Mouse (Mus musculus): Measurements from ENCODE around the gene Fgfr2. TPM values are rescaled to one million over a fixed set of nuclear protein-coding genes. Genes with fewer than 3 reads are reported as not detected.
A peak's percentile ranks its signal among the peaks of the same experiment; 100 is the strongest.

Fgfr2 gene
- polyA plus RNA-seq, 1 experiment: 14.8 TPM

GRCm38 (mm10) chr7:131881876-131882615 is 1241.1 kb downstream of the Fgfr2 start:
- no peaks in the 10 kb centered on the region for H3K27me3 ChIP-seq (replicated peaks; ENCODE audit: control insufficient read depth, insufficient read depth, low read length)
- 67% methylated on average over 5 of the region's 5 CpGs for WGBS
- H3K4me3 ChIP-seq (ENCODE audit: insufficient read depth, low read depth, low read length): no peak overlapping the region
- DNase-seq: peak; percentile 53
- no peaks in the 10 kb centered on the region for H3K4me1 ChIP-seq (ENCODE audit: control insufficient read depth, insufficient read depth, low read length)
- H3K27ac ChIP-seq (ENCODE audit: insufficient read depth, low read depth, low read length): no peak overlapping the region
- no peaks in the 10 kb centered on the region for H3K36me3 ChIP-seq (ENCODE audit: control insufficient read depth, insufficient read depth, low read length)
- TF ChIP-seq CTCF (conservative IDR thresholded peaks at IDR 0.05; ENCODE audit: insufficient read depth, insufficient read length, low read depth, low read length): peak; percentile 95
- no peak for TF ChIP-seq POLR2A (IDR thresholded peaks at IDR 0.05; ENCODE audit: low read depth, low read length)

GRCm38 (mm10) chr7:131880150-131880549 is 1243.0 kb downstream of the Fgfr2 start:
- no peak overlapping the region for H3K4me3 ChIP-seq (ENCODE audit: insufficient read depth, low read depth, low read length)
- H3K27ac ChIP-seq (ENCODE audit: insufficient read depth, low read depth, low read length): no peak overlapping the region
- TF ChIP-seq POLR2A (IDR thresholded peaks at IDR 0.05; ENCODE audit: low read depth, low read length) (no peak), CTCF (conservative IDR thresholded peaks at IDR 0.05; ENCODE audit: insufficient read depth, insufficient read length, low read depth, low read length) (no peak)
- DNase-seq: no peak
- 89% methylated on average over 5 of the region's 5 CpGs for WGBS
- H3K36me3 ChIP-seq (ENCODE audit: control insufficient read depth, insufficient read depth, low read length): no peaks in the 10 kb centered on the region
- no peaks in the 10 kb centered on the region for H3K27me3 ChIP-seq (replicated peaks; ENCODE audit: control insufficient read depth, insufficient read depth, low read length)
- no peaks in the 10 kb centered on the region for H3K4me1 ChIP-seq (ENCODE audit: control insufficient read depth, insufficient read depth, low read length)

DNA sequence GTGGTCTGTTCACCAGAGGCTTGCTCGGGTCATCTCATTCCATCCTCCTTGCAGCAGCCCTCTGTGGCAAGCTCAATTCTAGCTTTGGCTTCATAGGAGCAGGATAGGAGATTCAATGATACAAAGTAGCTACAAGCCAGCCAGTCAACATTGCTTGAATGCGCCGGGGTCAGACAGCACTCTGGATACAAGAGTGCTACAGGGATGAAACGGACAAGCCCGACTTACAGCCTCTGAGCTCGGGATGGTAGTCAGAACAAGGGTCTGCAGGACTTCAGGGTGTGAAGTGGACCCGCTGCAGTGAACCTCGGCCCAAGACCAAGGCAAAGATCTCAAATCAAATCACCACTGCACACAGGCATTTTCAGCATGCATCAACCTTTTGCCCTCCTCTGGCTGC is 1244.3 kb downstream of the Fgfr2 start:
- H3K27me3 ChIP-seq (replicated peaks; ENCODE audit: control insufficient read depth, insufficient read depth, low read length): no peaks in the 10 kb centered on the region
- 54% methylated on average over 8 of the region's 8 CpGs for WGBS
- no peaks in the 10 kb centered on the region for H3K4me1 ChIP-seq (ENCODE audit: control insufficient read depth, insufficient read depth, low read length)
- no peak for DNase-seq
- H3K27ac ChIP-seq (ENCODE audit: insufficient read depth, low read depth, low read length): no peak overlapping the region
- no peak overlapping the region for H3K4me3 ChIP-seq (ENCODE audit: insufficient read depth, low read depth, low read length)
- TF ChIP-seq CTCF (conservative IDR thresholded peaks at IDR 0.05; ENCODE audit: insufficient read depth, insufficient read length, low read depth, low read length) (no peak), POLR2A (IDR thresholded peaks at IDR 0.05; ENCODE audit: low read depth, low read length) (no peak)
- no peaks in the 10 kb centered on the region for H3K36me3 ChIP-seq (ENCODE audit: control insufficient read depth, insufficient read depth, low read length)

- Histone ChIP-seq H3K4me1 (ENCODE audit: control insufficient read depth, insufficient read depth, low read length) (no peaks in the 10 kb centered on the region), H3K27ac (ENCODE audit: insufficient read depth, low read depth, low read length) (no peak overlapping the region), H3K4me3 (ENCODE audit: insufficient read depth, low read depth, low read length) (no peak overlapping the region), H3K27me3 (replicated peaks; ENCODE audit: control insufficient read depth, insufficient read depth, low read length) (no peaks in the 10 kb centered on the region), H3K36me3 (ENCODE audit: control insufficient read depth, insufficient read depth, low read length) (no peaks in the 10 kb centered on the region)
- no peak for TF ChIP-seq POLR2A (IDR thresholded peaks at IDR 0.05; ENCODE audit: low read depth, low read length)
- no peak for TF ChIP-seq CTCF (conservative IDR thresholded peaks at IDR 0.05; ENCODE audit: insufficient read depth, insufficient read length, low read depth, low read length)
- DNase-seq: no peak
These were observed 1262.0 kb downstream of the Fgfr2 start for GRCm38 (mm10) chr7:131861157-131861556.

- Histone ChIP-seq H3K36me3 (ENCODE audit: control insufficient read depth, insufficient read depth, low read length) (no peaks in the 10 kb centered on the region), H3K27ac (ENCODE audit: insufficient read depth, low read depth, low read length) (no peak overlapping the region), H3K27me3 (replicated peaks; ENCODE audit: control insufficient read depth, insufficient read depth, low read length) (no peaks in the 10 kb centered on the region; the same call in 1 of the 2 replicates), H3K4me1 (ENCODE audit: control insufficient read depth, insufficient read depth, low read length) (no peaks in the 10 kb centered on the region), H3K4me3 (ENCODE audit: insufficient read depth, low read depth, low read length) (no peak overlapping the region)
- no peak for TF ChIP-seq POLR2A (IDR thresholded peaks at IDR 0.05; ENCODE audit: low read depth, low read length)
- TF ChIP-seq CTCF (conservative IDR thresholded peaks at IDR 0.05; ENCODE audit: insufficient read depth, insufficient read length, low read depth, low read length): no peak
- 86% methylated on average over 2 of the region's 2 CpGs for WGBS
- no peak for DNase-seq
These were observed 1267.5 kb downstream of the Fgfr2 start for GRCm38 (mm10) chr7:131855641-131856040.

DNA sequence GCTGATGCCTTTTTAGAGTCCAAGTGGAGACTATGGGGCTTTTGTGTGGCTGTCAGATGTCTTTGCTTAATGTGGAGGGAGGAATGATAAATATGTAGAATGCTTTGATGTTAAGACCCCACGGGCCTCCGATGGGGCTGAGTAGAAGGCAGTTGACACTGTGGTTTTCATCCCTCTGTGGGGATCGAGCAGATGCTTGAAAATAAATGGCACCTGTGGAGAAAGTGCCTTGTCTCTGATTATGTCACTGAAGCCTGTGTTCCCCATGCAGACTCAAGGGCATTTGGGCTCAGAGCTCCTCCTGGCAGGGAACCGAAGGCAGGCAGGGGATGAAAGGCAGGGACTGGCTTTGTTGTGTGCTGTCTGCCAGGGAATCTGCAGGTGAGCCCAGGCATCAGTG is 1272.6 kb downstream of the Fgfr2 start:
- no peak for DNase-seq
- Histone ChIP-seq H3K36me3 (ENCODE audit: control insufficient read depth, insufficient read depth, low read length) (no peaks in the 10 kb centered on the region), H3K4me1 (ENCODE audit: control insufficient read depth, insufficient read depth, low read length) (no peaks in the 10 kb centered on the region), H3K4me3 (ENCODE audit: insufficient read depth, low read depth, low read length) (no peak overlapping the region), H3K27ac (ENCODE audit: insufficient read depth, low read depth, low read length) (no peak overlapping the region), H3K27me3 (replicated peaks; ENCODE audit: control insufficient read depth, insufficient read depth, low read length) (no peaks in the 10 kb centered on the region; the same call in 1 of the 2 replicates)
- TF ChIP-seq CTCF (conservative IDR thresholded peaks at IDR 0.05; ENCODE audit: insufficient read depth, insufficient read length, low read depth, low read length) (no peak), POLR2A (IDR thresholded peaks at IDR 0.05; ENCODE audit: low read depth, low read length) (no peak)
- 47% methylated on average over 4 of the region's 4 CpGs for WGBS

DNA sequence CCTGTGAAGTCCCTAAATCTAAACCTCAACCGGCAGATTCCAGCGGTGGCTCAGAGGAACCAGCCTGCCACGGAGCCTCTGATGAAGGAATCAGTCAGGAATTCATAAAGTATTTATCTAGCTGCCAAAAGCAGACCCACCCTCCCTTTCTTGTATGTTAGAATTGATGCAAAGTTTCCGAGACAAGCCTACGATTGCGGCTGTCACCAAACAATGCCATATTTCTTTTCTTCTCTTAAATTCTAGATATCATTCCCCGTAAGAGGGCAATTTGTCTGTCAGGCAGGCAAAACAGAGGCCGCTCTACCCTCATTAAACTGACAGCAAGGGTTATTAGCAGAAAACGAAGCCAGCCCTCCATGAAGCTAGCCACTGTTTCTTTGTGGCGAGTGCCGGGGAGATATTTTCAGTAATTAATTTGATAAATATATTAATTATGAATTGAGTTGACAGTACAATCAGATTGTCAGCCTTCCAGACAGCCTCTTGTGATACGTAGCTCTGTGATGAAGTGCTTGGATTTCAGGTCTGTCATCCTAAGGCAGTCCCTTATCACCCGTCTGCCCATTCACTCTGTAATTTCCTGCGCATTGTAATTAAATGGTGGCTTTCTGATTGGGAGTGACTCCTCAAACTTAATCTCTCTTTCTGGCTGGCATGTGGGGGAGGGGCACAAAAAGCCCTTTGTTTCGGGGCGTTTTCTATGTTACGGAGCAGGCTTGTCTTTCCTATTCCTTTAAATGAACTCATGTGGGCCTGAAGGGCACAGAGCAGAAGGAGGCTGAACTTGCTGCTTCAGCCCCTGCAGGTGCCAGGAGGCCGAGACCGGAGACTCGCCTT is 1276.9 kb downstream of the Fgfr2 start:
- WGBS: 33% methylated on average over 20 of the region's 20 CpGs
- TF ChIP-seq CTCF (conservative IDR thresholded peaks at IDR 0.05; ENCODE audit: insufficient read depth, insufficient read length, low read depth, low read length) (no peak), POLR2A (IDR thresholded peaks at IDR 0.05; ENCODE audit: low read depth, low read length) (no peak)
- Histone ChIP-seq H3K27ac (ENCODE audit: insufficient read depth, low read depth, low read length) (no peak overlapping the region), H3K36me3 (ENCODE audit: control insufficient read depth, insufficient read depth, low read length) (no peaks in the 10 kb centered on the region), H3K4me1 (ENCODE audit: control insufficient read depth, insufficient read depth, low read length) (no peaks in the 10 kb centered on the region), H3K4me3 (ENCODE audit: insufficient read depth, low read depth, low read length) (no peak overlapping the region), H3K27me3 (replicated peaks; ENCODE audit: control insufficient read depth, insufficient read depth, low read length) (no peaks in the 10 kb centered on the region)
- no peak for DNase-seq

Measured in kidney, adult 2 months (tissue).